Mouse (Mus musculus) left cerebral cortex, adult 9 months (tissue): ENCODE measurements at regions not wholly inside any gene's neighbourhood (a gene's known extent, or its start where the extent isn't known, plus 50 kb on each side); places are given as distances from the start of the nearest gene placed in this dataset.
"Not testable (repeated sequence)": the region's sequence is repeated elsewhere in the genome, so short reads cannot be mapped to it uniquely, and the experiment has no call there.

Source experiments
- DNase-seq, 2 experiments: peaks; one replicate each; pipeline ENCODE4 v3.0.0; 2022; ENCODE audit warnings: low spot score in 2 of 2

GRCm38 (mm10) chr8:37048912-37049692, 55.7 kb downstream of the AI429214 start:
- DNase-seq = peak in 1 of 2 experiments; percentile 15

- peak in 1 of 2 experiments; percentile 59 for DNase-seq
These were observed 56.7 kb downstream of the AI429214 start for GRCm38 (mm10) chr8:37049969-37050683.

- peak in 1 of 2 experiments; percentile 6 for DNase-seq
These were observed 57.3 kb downstream of the AI429214 start for GRCm38 (mm10) chr8:37050684-37051028.

GRCm38 (mm10) chr8:37056376-37056775, 63.0 kb downstream of the AI429214 start:
- no peak for DNase-seq

GRCm38 (mm10) chr8:37058390-37058789, 65.0 kb downstream of the AI429214 start:
- DNase-seq = no peak

GRCm38 (mm10) chr8:37062012-37062944, 68.9 kb downstream of the AI429214 start:
- peak in 1 of 2 experiments; percentile 65 for DNase-seq

GRCm38 (mm10) chr8:37063764-37064331, 70.4 kb downstream of the AI429214 start:
- peak in 1 of 2 experiments; percentile 83 for DNase-seq

- DNase-seq = no peak
These were observed 79.5 kb downstream of the AI429214 start for GRCm38 (mm10) chr8:37072905-37073304.

- peak in 1 of 2 experiments; percentile 30 for DNase-seq
These were observed 106.3 kb downstream of the AI429214 start for GRCm38 (mm10) chr8:37099727-37100126.

GRCm38 (mm10) chr8:37112386-37112785, 119.0 kb downstream of the AI429214 start:
- DNase-seq = not testable (repeated sequence)

GRCm38 (mm10) chr8:37125834-37126233, 132.4 kb downstream of the AI429214 start:
- DNase-seq = no peak

- DNase-seq = no peak
These were observed 136.3 kb downstream of the AI429214 start for GRCm38 (mm10) chr8:37129670-37130069.

GRCm38 (mm10) chr8:37131988-37132387, 138.6 kb downstream of the AI429214 start:
- peak in 1 of 2 experiments; percentile 20 for DNase-seq

- no peak for DNase-seq
These were observed 141.0 kb downstream of the AI429214 start for GRCm38 (mm10) chr8:37134192-37134964.

GRCm38 (mm10) chr8:37150286-37150685, 156.9 kb downstream of the AI429214 start:
- no peak for DNase-seq

GRCm38 (mm10) chr8:37154361-37154760, 161.0 kb downstream of the AI429214 start:
- DNase-seq = no peak

GRCm38 (mm10) chr8:37154946-37155345, 161.5 kb downstream of the AI429214 start:
- no peak for DNase-seq

GRCm38 (mm10) chr8:37159481-37159880, 166.1 kb downstream of the AI429214 start:
- DNase-seq = peak; percentile 20 to 81

GRCm38 (mm10) chr8:37196859-37197258, 203.5 kb downstream of the AI429214 start:
- no peak for DNase-seq

- peak; percentile 2 to 11 for DNase-seq
These were observed 222.5 kb downstream of the AI429214 start for GRCm38 (mm10) chr8:37215894-37216293.

- no peak for DNase-seq
These were observed 233.7 kb downstream of the AI429214 start for GRCm38 (mm10) chr8:37227091-37227490.
